Mouse (Mus musculus): ENCODE measurements around the gene Gnl1.
A peak's percentile ranks its signal among the peaks of the same experiment; 100 is the strongest.

DNA sequence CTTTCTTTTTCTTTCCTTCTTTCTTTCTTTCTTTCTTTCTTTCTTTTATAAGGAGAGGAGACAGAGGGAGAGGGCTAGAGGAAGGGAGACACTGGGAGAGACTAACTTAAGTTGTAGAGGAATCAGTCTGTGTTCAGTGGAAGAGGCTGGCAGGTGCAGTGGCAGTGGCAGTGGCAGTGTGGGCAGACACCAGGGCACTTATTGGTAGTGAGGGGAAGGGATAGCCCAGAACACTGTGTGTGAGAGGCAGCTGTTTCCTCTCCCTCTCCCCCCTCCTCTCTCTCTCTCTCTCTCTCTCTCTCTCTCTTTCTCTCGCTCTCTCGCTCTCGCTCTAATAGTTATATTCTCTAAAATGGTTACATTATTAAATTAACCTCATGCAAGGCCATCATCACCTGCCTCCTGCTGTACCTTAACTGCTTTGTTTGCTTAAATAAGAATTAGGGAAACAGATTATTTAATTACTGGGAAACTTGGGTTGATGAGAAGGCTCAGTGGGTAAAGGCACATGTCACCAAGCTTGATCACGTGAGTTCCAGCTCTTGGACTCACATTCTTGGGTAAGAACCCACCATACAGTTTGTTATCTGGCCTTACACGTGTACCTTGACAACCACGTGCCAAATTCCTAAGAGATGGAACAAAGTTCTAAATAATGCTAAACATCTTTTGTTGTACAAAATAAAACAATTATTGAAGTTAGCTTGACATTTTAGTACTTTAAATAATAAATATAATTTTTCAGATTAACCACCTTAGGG is 19.1 kb downstream of the Gnl1 start:
- TF ChIP-seq MAX (IDR thresholded peaks at IDR 0.05; ENCODE audit: low read length) (peak; percentile 76), MXI1 (IDR thresholded peaks at IDR 0.05; ENCODE audit: low read depth, low read length) (peak; percentile 74), POLR2A (IDR thresholded peaks at IDR 0.05; ENCODE audit: low read depth, low read length) (0 out of 2 replicates have a peak, but pooled peaks have one; percentile 13), ZNF384 (IDR thresholded peaks at IDR 0.05; ENCODE audit: low read depth, low read length) (no peak), CTCF (conservative IDR thresholded peaks at IDR 0.05 in 1 of 2, IDR thresholded peaks at IDR 0.05 in 1 of 2; ENCODE audit: low read depth in 2 of 2, low read length in 2 of 2) (no peak), MEF2A (IDR thresholded peaks at IDR 0.05; ENCODE audit: borderline replicate concordance, low read depth, low read length) (no peak), JUND (conservative IDR thresholded peaks at IDR 0.05; ENCODE audit: low read depth, low read length) (no peak), EP300 (IDR thresholded peaks at IDR 0.05; ENCODE audit: low read length) (no peak), MAFK (IDR thresholded peaks at IDR 0.05; ENCODE audit: insufficient replicate concordance, low read length) (no peak), USF2 (conservative IDR thresholded peaks at IDR 0.05; ENCODE audit: low read depth, low read length) (no peak)
